Mouse (Mus musculus) kidney, postnatal 14 days (tissue): ENCODE measurements at regions not wholly inside any gene's neighbourhood (a gene's known extent, or its start where the extent isn't known, plus 50 kb on each side); places are given as distances from the start of the nearest gene placed in this dataset.

Source experiments
- DNase-seq: peaks from one replicate; pipeline ENCODE4 v3.0.0; 2022; ENCODE audit warnings: mixed read lengths

DNA sequence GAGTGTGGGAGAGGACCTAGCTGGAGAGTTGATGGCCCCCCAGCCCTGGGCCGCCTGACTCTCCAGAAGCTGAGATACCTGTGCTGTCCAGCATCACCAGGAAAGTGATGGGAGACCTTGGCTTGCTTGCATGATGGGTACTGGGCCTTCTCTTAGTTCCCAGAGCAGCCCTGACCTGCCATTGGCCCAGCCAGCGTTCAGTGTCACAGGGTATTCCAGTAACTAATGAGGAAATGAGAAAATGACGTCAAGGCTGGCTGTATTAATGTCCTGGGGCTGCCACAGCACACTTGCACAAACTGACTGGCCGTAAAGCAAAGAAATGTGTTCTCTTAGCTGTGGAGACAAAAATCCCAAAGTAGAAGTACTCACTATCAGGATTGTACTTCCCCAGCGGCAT is 307.5 kb downstream of the Tbc1d1 start:
- DNase-seq, result no peak

DNA sequence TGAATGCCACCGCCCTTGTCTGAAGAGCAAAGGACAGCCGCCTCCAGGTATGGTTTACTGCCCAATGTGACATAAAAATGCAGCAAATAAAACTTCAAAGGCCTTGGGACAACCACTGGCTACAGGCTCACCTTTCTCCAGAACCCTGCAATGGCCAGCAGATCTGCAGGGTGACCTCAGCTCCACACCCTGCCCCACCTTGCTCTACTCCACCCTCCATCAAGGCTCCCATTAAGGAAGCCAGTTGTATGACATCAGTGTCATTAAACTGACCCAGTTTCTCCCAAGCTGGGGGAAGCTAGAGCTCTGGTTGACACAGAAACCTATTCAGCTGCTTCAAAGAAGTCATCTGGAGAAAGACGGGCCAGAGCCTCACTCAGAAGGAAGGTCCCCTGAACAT is 310.2 kb downstream of the Tbc1d1 start:
- DNase-seq, result no peak

DNA sequence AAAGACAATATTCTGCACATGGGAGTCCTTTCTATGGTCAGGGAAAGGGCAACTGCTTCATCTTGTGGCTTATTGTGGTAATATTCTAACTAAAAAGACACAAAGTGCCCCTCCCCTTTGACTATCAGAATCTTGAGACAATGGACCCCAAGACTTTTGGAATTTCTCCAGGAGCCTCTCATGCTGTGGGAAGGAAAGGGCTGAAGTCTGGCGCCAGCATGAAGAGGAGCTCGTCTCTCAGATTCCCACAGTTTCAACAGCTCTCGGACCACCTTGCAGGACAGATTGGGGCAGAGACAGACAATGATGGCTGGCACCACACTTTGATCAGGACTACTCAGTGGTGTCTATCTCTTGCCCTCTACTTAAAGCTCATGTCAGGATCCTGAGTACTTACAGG is 311.8 kb downstream of the Tbc1d1 start:
- DNase-seq, result no peak

DNA sequence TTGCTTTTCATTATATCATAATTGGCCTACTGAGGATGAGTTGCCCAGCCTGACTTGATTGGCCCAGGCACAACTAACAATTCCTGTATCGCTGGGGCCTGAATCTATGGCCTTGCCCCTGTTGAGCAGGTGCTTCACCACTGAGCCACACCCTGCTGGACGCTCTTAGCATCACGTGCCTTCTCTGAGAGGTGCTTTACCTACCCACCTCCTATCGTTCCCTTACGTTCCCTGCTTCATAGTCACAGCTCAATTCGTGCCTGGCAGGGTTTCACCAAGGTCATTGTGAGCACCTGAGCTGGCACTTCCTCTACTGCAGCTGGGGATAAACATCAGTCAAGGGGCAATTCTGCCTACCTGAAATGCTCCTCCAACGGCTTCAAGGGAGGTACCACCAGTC is 312.2 kb downstream of the Tbc1d1 start:
- no peak for DNase-seq

DNA sequence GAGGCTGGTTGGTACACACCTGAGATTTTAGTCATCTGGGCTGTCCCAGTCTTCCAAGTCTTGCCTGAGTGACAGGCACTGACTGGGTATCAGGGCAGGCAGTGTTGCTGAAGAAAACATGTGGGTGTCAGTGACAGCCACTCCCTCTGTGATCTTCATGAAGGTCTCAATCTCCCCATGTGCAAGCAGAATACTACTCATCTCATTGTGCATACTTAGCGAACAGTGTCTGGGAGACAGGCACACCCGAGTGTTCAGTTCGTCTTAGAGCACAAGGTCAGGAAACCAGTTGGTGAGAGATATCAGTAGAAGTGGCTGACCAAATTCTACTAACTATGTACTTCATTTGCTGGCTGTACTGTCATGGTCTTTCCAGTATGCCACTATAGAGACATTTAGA is 315.9 kb downstream of the Tbc1d1 start:
- DNase-seq, result no peak

DNA sequence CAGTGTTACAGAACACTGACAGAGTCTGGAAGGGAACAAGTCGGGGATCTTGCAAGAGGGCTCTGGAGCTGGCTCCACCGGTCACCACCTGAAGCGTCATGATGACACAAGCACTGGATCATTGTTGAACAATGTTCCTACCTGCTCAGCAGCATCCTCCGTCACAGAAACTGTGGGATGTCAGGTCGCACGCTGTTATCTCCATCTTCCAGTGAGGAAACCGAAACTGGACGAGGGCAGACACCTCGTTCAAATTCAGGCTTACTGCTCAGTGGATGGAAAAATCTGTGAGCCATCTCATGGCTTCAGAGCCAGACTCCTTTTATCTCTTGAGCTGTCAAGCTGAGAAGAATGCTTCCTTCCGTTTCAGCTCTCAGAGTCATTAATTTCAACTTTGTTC is 316.3 kb downstream of the Tbc1d1 start:
- peak; percentile 25 for DNase-seq

DNA sequence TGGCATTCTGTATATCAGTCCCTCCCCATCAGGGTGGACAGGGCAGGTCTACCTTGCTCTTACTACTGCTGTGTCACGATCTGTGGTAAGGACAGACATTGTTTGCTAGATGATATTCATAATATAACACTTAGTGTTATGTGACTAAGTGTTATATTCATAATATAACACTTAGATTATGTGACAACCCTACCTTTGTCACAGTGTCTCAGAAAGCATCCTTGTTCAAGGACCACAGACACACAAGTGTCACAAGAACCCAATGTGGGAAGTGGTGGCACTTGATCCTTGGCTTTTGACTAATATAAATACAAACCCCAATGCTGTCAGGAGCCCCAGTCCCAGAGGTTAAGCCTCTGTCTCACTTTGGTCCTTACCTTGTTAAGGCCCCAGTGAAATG is 318.8 kb downstream of the Tbc1d1 start:
- no peak for DNase-seq

DNA sequence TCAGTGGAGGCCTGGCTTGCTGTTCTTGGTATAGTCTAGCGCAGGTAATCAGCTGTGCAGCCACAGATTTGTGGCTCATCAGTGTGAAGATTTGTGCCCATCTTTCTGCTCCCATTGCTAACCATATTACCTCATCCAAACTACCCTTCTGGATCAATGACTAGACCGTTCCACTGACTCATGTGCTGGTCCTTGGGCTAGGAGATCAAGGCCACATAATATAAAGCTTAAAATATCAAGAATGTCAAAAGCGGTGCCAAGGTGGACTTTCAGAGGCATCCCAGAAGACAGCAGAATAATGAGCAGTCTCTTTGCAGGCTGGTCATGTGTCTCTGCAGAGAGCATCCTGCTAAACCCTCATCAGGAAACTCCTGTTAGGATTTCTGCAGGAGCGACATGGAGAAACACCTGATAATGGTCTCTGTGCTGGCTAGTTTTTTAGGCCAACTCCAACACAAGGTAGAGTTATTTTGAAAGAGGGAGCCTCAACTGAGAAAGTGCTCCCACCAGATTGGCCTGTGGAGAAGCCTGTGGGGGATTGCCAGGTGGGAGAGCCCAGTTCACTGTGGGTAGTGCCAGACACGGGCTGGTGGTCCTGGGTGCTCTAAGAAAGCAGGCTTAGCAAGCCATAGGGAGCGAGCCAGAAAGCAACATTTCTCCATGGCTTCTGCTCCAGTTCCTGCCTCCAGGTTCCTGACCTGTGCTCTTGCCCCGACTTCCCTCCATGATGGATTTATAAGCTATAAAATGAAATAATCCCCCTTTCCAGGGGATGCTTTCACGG is 319.8 kb downstream of the Tbc1d1 start:
- no peak for DNase-seq

DNA sequence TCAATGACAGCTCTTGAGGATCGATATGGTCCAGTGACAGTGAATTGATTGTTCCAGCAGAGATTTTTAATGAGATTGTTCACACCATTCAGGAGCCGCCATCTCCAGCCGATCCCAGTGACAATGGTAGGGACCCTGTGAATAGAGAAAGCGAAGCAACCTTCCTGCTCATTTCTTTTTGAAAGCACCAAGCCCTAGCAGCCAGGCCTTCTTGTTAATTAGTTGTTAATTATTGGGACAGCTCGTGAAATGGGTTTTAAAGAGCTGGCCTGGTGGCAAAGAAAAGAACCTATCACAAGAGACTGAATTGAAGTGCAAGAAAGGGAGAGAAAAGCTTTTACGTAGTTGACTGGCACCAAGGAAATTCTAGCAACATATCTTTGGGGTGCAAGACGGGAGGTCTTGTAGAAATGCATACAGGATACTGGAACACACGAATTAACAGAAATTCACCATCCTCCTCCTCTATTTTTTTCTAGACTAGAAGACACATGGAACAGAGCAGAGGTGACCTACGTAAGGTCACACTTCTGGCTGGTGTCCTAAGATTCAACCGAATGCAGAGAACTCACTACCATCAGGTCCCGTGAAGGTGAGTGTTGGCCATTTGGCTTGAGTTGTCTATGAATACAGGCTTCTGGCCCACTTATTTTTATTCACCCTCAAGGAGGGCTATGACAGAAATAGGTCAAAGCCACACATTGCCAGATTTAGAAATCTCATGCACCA is 320.7 kb downstream of the Tbc1d1 start:
- DNase-seq, result no peak

DNA sequence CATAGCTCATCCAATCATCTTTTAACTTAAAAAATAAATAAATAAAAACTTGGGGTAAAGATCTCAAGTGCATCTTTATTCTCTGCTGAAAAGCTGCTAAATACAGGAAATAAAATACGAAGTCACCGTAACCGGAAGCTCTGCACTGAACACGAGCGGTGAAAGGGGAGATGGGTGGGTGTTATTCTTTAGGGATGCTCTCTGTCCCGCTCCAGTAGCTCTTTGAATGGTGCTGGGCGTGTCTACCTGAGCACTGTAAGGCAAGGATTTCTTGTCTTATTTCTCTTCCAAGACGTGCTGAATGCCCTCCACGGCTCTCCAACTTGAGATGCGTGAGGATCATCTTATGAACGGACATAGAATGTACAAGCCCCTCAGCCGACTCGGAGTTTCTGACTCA is 322.0 kb downstream of the Tbc1d1 start:
- no peak for DNase-seq

DNA sequence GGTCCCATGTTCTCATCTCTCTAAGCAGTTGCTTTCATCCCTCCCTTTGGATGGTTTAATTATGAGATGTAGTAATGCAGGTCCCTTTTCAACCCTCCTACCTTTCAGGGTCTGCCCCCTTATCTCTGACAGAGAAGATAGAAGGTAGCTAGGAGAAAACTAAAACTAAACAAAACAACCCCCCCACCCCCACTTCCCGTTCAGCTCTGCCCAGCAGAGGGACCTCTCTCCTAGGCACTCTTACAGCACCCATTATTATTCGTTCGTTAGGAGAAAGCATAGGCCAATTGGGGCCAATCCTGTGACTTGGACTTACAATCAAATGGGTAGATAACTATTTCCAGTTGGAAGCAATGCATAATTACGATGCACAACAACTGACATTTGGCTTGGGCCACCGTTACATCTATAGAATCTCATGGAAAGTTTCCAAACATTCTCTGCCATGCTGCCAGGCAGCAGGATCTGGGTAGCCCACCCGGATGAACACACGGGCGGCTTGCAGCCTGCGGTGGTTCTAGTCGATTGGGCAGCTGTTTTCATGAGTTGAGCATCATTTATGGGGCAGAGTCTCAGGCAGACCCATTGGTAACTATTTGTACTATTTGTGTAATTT is 322.6 kb downstream of the Tbc1d1 start:
- no peak for DNase-seq

DNA sequence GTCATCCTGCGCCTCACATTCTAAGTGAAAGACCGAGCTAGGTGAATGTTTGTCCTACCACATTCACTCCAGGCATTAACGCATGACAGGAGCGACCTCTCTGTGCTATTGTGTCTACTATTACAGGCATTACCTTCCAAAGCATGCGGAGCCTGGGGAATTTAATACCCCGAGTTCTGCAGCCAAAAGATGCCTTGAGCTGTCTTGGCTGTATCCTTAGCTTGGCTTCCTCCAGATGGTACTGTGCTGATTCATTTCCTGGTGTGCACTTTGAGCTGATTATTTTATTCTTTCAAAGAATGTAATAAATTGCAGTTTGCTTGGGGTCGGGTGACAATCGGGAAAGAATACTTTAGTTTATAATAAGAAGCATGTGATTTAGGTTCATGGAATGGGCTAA is 323.2 kb downstream of the Tbc1d1 start:
- DNase-seq, result peak; percentile 49

DNA sequence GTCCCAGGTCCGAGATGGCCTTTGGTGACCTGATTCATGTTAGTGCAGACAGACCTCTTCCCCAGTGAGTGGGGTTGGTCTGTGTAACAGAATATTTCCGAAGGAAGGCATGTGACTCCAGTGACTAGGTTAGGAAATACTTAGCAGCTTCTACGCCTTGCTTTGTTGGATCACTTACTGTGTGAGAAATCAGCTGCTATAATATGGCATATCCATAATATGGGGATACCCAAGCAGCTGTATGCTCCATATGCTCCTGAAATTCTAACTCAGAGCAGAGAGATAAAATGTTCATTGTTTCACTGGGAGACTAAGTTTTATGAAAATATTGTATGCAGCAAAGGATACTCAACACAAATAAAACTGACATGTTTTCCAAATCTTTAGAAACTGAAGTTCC is 318.1 kb upstream of the Klf3 start:
- DNase-seq, result no peak

DNA sequence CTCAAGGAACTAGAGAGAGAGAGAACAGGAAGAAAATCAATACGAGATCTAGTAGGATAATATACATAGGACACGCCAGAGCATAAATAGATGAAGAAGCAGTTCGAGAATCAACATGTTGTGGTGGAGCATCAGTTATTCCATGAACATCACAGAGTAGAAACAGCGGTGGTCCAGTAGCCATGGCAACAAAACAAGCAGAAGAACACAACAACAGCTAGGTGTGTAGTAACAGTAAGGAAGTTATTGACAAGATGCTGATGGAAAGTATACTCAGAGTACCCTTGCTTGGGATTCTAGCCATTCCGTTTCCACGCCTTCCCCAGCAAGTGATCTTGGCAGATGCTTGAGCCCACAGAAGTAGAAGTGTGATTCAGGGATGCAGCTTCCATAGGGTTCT is 317.3 kb upstream of the Klf3 start:
- DNase-seq, result no peak

DNA sequence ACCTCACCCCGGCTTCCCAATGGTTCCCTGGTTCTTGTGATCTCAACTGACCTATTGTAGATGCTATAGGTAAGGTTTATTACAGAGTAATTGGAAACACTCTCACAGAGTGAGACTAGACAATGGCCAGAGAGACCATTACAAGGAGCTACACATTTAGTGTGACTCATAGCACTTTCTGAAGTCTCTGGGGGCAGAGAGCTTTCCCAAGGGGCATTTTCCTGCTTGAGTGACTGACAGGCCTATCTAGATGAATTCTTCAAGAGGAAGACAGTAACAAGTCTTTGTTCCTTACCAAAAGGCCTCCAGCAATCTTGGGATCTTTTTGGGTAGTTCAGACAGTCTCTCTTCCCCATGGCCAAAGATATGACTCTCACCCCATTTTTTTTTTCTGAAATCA is 316.4 kb upstream of the Klf3 start:
- no peak for DNase-seq

DNA sequence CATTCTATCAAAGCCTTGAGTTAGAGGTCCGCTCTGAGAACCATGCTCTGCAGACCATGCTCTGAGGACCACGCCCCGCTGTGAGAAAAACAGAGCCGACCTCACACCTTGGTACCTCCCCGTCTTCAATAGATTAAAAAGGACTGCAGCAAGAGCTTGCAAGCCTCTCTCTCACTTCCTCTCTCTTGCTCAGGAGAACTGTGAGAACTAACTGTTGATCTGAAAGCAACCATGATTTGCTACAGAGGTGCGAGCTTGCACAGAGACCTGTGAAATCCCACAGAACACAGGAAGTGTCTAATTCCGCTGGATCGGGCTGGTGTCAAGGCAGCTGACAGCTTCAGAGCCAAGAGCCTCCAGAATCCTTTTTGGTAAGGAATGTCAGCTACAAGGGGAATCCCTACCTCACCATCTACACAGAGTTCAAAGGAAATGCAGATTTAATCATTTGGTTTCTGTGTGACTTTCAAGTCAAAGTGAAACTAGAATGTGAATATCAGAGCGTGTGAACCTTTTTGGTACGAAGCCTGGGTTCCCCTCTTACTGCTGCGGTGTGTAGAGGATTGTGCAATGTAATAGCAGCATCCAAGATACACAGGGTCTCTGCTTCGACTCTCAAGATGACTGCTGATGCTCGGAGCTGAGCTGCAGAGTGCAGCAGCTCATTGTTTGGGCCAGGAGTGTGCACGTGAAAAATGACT is 315.3 kb upstream of the Klf3 start:
- no peak for DNase-seq

DNA sequence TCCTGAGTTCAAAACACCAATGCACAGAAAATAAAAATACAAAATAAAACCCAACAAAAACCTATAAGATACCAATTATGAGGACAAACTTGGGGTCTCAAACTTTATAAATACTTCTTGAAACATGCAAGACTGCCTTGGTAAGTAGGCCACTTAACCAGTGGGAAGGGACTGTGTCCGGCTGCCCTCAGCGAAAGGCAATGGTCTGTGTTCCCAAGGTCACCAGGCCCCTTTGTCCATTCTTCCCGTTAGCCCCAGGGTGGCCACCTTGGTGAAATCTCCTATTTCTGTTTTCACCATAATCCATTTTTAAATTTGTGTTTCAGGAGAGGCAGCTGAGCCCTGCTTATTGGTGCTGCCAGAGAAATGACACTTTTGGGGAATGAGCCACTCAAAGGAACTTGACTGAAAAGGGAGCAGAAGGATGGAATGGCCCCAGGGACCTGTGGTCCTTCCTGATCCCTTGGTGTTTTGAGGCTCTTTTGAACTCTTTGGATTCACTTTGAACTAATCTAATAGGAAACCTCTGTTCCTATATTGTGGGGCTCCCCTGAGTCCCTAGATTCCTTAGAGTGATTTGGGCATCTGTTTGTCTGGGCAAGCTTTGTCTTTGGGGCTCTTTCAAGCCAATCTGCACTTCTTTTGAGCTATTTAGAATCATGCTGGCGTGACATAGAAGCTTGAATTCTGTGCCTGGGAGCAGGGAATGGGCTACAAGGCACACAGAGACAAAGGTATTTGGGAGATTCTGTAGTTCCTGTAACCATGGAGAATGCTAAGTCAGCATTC is 313.3 kb upstream of the Klf3 start:
- no peak for DNase-seq

DNA sequence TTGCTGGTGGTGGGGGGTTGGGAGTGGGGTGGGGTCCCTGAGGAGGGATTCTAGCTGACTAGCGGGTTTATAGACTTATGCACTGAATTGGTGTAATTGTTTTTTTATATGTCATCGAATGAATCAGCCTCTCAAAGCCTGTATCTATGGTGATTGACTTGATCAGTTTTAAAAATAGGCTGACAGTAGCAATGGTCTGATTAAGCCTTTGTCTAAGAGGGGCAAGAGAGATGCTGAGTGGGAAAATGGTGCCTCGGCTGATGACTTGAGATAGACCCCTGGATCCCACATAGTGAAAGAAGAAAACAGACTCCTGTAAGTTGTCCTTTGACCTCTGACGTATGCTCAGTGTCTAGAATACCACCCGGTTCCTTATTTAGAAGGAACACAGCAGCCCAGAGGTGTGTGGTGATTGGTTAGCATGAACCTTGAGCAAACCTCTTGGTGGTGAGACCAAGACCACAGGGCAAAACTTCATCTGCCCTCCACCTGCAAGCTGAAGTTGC is 312.7 kb upstream of the Klf3 start:
- DNase-seq, result no peak

DNA sequence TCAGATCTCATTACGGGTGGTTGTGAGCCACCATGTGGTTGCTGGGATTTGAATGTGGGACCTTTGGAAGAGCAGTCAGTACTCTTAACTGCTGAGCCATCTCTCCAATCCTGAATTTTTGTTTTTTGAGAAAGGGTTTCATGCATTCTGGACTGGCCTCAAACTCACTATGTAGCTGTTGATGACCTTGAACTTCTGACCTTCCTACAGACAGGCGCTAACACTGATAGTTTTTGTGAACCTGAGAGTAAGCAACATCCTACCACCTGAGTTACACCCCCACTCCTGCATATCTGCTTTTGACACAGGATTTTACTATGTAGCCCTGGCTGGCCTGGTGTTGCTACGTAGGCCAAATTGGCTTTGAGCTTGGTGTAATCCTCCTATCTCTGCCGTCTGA is 308.8 kb upstream of the Klf3 start:
- DNase-seq, result no peak

DNA sequence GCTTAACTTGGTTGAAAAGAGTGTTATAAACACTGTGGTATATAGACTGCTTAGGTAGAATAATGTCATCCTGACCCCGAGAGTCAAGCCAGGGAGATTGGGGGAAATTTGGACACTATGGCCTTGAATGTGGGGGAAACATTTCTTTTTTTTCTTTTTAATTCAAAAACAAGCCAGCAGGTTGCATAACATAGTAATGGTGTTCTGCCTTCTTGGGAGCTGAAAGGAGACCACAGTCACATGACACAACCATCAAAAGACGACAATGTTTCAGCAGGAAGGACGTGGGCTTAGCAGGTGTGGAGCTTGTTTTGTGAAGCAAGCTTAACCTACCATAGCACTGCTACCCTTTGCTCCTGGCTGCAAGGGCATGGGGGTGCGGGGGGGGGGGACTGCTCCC is 306.3 kb upstream of the Klf3 start:
- DNase-seq, result no peak

DNA sequence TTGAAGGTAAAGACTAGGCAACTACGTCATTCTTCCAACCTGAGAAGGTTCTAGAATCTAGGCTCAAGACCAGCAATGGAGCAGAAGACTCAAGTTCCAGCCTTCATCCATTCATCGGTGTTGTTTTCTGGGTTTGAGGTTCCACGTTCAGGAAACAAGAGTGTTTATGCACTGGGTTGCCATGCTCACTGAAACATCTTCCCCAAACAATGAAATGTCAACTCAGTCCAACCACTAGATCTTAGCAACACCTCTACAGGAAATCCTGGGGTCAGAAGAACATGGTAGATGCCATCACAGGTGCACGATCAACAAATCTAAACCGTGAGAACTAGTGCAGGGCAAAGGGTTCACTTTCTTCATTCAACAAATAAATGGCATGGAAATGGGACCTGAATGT is 304.8 kb upstream of the Klf3 start:
- no peak for DNase-seq

DNA sequence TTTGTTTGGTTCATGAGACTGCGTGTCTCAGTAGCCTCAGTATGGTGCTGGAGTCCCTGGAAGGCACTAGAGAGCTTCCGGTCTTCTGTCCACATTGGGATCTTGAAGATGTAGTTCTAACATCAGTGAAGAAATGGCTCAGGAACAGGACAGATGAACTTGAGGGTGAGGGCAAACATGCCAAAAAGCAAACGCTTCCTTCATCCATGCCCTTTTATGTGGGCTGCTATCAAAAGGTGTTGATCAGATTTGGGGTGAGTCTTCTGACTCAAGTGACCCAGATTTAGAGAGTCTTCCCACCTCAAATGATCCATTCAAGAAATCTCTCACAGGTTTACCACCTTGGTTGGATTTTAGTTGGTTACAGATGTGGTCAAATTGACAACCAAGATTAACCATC is 304.1 kb upstream of the Klf3 start:
- no peak for DNase-seq

DNA sequence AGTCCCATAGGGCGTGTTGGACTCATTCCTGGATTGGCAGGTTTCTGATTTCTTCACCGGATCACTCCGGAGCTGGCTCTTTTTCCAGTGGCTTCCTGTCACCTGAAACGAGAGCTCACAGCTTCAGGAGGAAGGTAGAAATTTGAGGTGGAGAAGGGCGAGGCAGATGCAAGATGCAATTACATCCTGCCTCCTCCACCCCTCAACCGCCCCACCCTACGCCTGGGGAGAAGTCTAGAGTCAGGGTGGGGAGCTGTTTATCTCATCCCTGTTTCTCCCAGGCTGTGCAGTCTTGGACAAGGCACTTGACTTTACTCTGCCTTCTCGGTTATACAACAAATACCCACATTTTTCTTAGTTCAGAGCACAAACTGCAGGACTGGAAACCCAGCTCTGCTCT is 302.8 kb upstream of the Klf3 start:
- no peak for DNase-seq
